Mouse (Mus musculus): Measurements from ENCODE around the gene Lmod3. TPM values are rescaled to one million over a fixed set of nuclear protein-coding genes. Genes with fewer than 3 reads are reported as not detected.

Lmod3 gene
- 10 to 100 TPM; 62.9 to 66.5 TPM for total RNA-seq (2021)

- intact Hi-C loops (cut with DNase I) = loop anchor here (5.0 to 10.0 kb wide), 3 partner anchors 40 to 752 kb away; partner anchors contain the start of gene Arl6ip5
Measured at GRCm38 (mm10) chr6:97252711-97253221, at the start of gene Lmod3. TSS of gene Lmod3 (minus strand) at chr6:97252759.

GRCm38 (mm10) chr6:97302303-97302702 is 49.7 kb upstream of the Lmod3 start:
- intact Hi-C loops (cut with DNase I) = no loop called here
- no peak for DNase-seq (ENCODE audit: low spot score)

More at GRCm38 (mm10) chr6:97252711-97253221, at the start of gene Lmod3:
- no peak for DNase-seq (ENCODE audit: low spot score)

DNA sequence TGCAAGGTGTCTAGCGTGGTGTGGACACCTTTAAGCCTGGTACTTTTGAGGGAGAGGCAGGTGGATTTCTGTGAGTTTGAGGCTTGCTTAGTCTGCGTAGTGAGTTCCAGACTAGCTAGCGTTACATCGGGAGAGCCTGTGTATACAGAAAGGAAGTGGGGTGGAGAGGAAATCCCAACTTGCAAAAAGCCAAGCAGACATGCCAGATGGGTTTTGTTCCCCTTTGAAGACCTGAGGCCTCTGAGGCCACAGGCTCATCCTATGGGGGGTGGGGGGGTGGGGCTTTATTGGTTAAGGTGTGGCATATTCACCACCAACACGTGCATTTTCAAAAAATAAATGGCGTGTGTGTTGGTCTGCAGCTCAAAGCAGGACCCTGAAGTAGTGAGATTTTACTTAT is 48.1 kb upstream of the Lmod3 start:
- DNase-seq (ENCODE audit: low spot score) = no peak
- intact Hi-C loops (cut with DNase I) = no loop called here

GRCm38 (mm10) chr6:97300180-97300579 is 47.6 kb upstream of the Lmod3 start:
- DNase-seq (ENCODE audit: low spot score) = no peak
- intact Hi-C loops (cut with DNase I) = no loop called here

DNA sequence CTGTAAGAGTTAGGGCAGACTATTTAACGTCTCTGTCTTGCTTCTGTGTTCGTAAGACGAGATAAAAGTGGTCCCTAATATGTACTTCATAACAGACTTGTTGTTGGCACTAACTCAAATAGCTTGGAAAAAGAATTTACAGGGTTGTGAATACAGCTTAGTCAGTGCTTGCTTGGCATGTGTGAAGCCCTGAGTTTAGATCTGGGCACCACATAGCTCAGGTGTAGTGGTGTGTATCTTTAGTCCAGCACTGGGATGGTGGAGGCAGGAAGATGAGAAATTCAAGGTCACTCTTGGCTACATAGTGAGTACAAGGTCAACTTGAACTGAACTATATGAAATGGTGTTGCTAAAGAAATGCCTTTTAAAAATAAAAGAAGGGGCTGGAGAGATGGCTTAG is 44.6 kb upstream of the Lmod3 start:
- DNase-seq (ENCODE audit: low spot score) = no peak
- intact Hi-C loops (cut with DNase I) = no loop called here

DNA sequence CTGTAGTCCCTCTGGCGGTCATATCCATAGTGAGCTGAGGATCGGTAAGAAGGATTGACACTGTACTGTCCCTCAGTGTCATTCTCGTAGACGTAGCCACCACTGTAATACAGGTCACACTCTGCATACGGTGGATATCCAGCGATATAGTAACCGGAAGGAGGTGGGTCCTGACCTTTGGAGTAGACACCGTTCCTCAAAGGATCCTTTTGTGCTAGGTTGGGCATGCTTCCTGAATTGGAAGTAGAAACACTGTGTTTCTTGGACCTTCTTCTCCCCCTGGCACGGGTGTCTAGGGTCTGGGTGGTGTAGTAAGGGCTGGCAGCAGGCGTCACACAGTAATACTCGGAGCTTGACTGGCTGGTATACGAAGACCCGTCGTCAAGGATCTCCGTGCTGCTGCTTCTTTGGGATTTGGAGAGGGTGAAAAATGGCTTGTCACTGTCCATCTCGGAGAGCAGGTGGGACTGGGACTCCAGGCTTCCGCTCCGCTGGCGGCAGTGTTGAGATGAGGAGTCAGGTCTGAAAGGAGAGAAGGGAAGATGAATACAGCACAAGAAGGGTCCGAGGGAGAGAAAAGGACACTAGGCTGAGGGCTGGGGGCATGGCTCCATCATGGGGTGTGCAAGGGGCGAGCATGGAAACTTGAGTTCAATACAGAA is 43.4 kb upstream of the Lmod3 start:
- no peak for DNase-seq (ENCODE audit: low spot score)
- intact Hi-C loops (cut with DNase I) = no loop called here

- intact Hi-C loops (cut with DNase I) = no loop called here
- no peak for DNase-seq (ENCODE audit: low spot score)
Measured at GRCm38 (mm10) chr6:97295416-97295815, 42.9 kb upstream of the Lmod3 start.

DNA sequence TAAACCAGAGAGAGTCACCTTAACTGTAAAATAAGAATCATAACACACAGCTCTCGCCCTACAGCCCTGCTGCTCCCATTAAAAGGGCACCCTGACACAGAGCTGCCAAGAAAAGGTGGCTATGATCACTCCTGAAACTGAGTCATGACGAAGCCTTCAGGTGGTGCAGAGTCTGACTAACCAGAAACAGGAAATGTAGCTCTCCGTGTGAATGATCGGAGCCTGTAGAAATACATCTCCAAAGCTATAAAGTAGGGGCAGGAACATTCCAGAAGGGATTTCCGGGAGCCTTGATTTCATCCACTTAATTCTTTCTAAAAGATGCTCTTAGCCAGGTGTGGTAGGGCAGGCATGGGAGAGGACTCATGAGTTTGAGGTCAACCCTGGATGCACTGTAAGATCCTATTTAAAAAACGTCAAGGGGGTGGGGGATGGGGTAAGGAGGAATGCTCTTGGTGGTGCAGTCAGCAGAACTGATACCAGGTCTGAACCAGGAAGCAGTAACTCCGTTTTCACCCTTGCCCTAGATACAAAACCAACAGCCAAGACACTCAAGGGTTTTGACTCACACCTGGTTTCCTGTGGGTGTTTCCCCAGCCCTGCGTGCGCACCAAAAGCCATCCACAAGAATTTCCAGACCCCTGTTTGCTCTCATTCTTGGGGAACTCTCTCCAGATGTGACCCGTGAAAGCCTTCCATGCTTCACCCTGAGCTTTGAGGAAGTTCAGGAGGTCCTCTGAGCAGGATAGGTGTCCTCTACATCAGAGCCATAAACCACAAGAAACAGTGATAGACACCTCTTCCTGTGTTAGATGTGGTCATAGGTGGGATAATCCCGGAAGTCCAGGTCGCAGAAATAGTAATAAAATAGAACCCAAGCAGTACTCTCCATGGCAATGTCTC is 41.4 kb upstream of the Lmod3 start:
- no peak for DNase-seq (ENCODE audit: low spot score)
- intact Hi-C loops (cut with DNase I) = no loop called here

DNA sequence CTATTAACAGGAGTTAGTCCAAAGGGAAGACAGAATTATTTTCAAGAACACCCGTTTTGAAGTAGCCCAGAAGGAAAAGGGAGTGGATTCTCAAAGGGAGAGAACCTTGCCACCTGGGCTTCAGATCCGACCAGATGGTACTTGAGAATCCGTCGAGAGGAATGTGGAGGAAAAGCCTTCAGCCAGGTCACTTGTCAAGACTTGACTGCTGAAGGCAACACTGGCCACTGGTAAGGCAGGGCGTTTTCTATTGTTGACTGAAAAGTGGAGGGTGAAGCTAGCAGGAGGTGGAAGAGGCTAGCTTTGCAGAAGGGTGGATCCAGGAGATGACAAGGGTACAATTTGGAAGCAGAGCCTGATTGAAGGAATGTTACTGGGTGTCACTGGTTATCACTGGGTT is 40.3 kb upstream of the Lmod3 start:
- no peak for DNase-seq (ENCODE audit: low spot score)
- intact Hi-C loops (cut with DNase I) = no loop called here

DNA sequence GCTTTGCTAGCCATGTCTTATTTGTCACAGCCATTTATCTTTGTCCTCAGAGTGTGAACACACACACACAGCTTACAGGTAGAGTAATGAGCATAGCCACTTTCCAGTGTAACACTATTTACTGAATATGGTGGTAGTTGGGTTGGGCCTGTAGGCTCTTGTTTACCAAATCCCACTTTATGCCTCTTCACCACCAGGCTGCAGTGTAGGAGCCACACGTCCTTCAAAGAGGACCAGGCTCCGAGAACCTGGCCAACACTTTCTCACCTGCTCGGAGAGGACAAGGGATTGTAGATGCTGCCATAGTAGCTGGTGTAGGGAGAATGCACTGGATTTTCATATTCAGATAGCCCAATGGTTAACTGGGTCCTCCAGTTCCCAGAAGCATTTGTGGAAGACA is 39.5 kb upstream of the Lmod3 start:
- DNase-seq (ENCODE audit: low spot score) = no peak
- intact Hi-C loops (cut with DNase I) = no loop called here

GRCm38 (mm10) chr6:97291159-97291908 is 38.8 kb upstream of the Lmod3 start:
- intact Hi-C loops (cut with DNase I) = no loop called here
- DNase-seq (ENCODE audit: low spot score) = no peak

DNA sequence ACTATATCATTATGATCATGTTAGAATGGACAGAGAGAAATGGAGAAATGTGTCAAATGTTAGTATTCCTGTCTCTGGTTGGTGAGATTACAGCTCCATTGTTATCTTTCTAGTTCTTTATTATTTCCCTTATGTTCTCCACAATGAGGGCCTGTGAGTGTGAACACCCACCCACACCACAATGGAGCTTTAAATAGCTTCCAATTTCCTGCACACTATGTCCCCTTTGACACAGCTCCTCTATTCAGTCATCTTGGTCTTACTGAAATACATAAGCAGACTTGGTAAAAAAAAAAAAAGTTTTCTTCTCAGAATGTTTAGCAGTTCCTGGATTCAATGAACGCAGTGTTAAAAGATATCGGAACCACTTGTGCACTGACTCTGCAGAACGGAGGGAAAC is 38.1 kb upstream of the Lmod3 start:
- intact Hi-C loops (cut with DNase I) = no loop called here
- no peak for DNase-seq (ENCODE audit: low spot score)

DNA sequence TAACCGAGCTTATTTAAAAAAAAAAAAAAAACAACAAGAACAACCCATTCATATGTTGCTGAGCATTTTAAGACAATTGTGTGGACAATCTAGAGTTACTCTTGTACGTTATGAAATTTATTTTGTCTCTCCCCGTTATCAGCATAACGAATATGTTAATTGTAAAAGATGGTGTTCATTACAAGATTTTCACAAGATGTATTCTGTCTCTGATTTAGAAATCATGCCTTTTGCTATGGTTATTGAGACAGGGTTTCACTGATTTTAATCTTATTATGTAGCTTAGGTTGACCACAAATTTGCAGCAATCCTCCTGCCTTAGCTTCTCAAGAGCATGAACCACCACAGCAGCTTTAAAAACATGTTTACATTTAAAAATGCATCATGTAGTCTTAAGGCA is 37.3 kb upstream of the Lmod3 start:
- no peak for DNase-seq (ENCODE audit: low spot score)
- intact Hi-C loops (cut with DNase I) = no loop called here

- no peak for DNase-seq (ENCODE audit: low spot score)
- intact Hi-C loops (cut with DNase I) = no loop called here
Measured at GRCm38 (mm10) chr6:97289316-97289820, 36.8 kb upstream of the Lmod3 start.

DNA sequence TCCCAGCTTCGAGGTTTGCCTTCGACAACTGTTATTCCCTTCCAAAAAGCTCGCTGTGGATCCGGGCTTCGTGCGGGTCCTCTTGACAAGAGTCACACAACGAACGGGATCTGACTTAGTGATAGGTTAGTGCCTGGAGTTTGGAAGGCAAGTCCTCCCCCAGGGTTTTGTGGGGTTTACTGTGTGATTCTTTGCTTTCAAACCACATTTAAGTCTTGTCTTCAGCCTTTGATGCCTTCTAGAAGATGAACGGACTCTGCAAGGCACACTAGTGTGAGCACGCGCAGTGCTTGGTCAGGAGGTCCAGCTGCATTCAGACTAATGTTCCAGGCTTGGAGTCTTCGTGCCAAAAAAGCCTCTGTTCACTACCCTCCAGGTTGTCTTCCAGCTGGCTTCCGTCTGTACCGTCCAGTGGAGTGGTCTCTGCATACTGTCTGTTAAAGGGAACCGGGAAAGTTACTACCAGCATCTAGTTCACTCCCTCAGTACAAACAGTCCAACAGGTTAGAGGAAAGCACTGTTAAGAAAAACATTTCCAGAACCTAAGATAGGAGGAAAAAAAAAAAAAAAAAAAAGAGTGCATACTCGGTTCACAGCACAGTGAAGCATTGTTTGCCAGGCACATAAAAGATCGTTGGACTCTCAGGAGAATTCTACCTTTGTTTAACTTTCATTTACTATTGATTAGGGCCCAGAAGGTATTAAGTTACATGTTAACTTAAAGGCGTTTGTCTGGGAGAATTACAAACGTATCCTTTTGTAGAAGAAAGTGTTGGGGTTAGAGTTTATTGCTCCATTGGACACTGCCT is 35.7 kb upstream of the Lmod3 start:
- DNase-seq (ENCODE audit: low spot score) = no peak
- intact Hi-C loops (cut with DNase I) = no loop called here

DNA sequence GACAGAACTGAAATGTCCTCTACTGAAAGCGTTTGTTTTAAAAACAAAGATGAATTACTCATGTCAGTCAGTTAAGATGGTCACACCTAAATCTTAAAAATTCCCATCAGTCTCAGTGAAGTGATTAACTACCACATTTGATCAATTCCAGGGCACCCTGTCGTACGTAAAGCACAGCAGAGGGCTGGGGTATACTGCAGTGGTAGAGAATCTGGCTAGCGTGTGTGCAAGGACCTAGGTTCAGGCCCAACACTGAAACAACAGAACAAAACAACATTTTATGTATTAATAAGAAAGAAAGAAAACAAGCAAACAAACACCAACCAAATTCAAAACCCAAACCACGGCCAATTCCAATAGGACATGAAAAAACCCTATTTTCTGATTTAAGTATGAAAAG is 33.8 kb upstream of the Lmod3 start:
- intact Hi-C loops (cut with DNase I) = no loop called here
- no peak for DNase-seq (ENCODE audit: low spot score)

DNA sequence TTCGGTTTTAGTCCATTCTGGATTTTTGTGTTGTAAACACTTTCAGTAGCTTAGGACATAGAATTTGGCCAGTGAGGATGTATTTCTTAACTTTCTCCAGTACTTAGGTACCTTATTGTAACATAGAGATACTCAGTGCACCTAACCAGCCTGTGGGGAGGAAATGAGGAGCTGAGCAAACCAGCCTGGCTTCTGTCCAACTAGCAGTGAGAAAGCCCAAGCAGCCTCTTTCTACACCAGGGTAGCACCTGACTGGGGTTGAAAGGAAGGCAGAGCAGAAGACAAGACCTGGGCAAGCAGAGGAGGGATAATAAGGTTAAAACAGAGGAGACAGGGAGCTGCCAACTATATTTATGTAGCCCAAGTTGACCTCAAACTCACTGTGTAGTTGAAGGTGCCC is 31.1 kb upstream of the Lmod3 start:
- intact Hi-C loops (cut with DNase I) = loop anchor here (5.0 kb wide), 1 partner anchor 64 kb away; no protein-coding TSS in a partner anchor

DNA sequence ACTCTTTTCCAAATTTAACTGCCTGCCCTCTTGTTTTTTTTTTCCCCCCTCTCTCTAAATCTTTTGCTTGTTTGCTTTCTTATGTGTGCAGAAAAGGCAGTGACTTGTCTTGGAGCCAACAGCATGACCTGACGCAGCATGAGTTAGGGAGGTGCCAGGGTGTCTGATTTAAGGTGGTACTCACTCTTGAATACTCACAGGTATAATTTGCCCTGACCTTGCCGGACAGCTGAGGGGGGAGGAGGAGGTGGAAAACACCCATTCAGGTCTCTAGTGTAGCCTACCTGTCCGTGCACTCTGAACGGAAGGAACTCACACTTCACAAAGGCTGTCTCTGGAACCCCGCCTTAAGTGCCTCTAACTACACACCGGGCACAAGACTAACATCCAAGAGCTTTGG is 26.3 kb upstream of the Lmod3 start:
- DNase-seq (ENCODE audit: low spot score) = no peak
- intact Hi-C loops (cut with DNase I) = loop anchor here (1.0 to 5.0 kb wide), 3 partner anchors 28 to 138 kb away; no protein-coding TSS in a partner anchor

More for the DNA sequence above, 31.1 kb upstream of the Lmod3 start:
- no peak for DNase-seq (ENCODE audit: low spot score)

Data from heart, postnatal 25 days (tissue).